Mouse (Mus musculus) gastrocnemius, postnatal 36 days (tissue): ENCODE measurements around the gene Ndufb7. TPM values are rescaled to one million over a fixed set of nuclear protein-coding genes. Genes with fewer than 3 reads are reported as not detected.

Source experiments
- DNase-seq, 2 experiments: peaks; one replicate each; pipeline ENCODE4 v3.0.0; 2022
- intact Hi-C: fragments of 180-260 bp; cut with DNase I; formaldehyde crosslinking; loops from one replicate; pipeline ENCODE4 v1.15.1; 2025
- total RNA-seq, 2 experiments: library from RNA; stranded (reverse); gene quantifications; 2 replicates each; pipeline ENCODE4 v1.2.3; 2021

The Ndufb7 gene
- total RNA-seq, 2 experiments from 2014 or later: 328 to 346 TPM

GRCm38 (mm10) chr8:83574631-83575315 is 8.3 kb downstream of the Ndufb7 start:
- DNase-seq: peak; percentile 52 to 60
- intact Hi-C loops: no loop called here

GRCm38 (mm10) chr8:83575561-83576515 is 9.4 kb downstream of the Ndufb7 start:
- intact Hi-C loops: no loop called here
- peak in 1 of 2 experiments; percentile 72 for DNase-seq

GRCm38 (mm10) chr8:83576516-83576895 is 10.0 kb downstream of the Ndufb7 start:
- no peak for DNase-seq
- intact Hi-C loops: no loop called here

- no peak for DNase-seq
- intact Hi-C loops: no loop called here
Observed at GRCm38 (mm10) chr8:83576921-83577320, 10.4 kb downstream of the Ndufb7 start.

GRCm38 (mm10) chr8:83577384-83577791 is 10.9 kb downstream of the Ndufb7 start:
- intact Hi-C loops: no loop called here
- no peak for DNase-seq

GRCm38 (mm10) chr8:83578131-83579055 is 11.9 kb downstream of the Ndufb7 start:
- no peak for DNase-seq
- intact Hi-C loops: no loop called here

- intact Hi-C loops: no loop called here
Observed at GRCm38 (mm10) chr8:83579676-83580075, 13.2 kb downstream of the Ndufb7 start.

GRCm38 (mm10) chr8:83580826-83581225 is 14.4 kb downstream of the Ndufb7 start:
- intact Hi-C loops: no loop called here
- no peak for DNase-seq

More at GRCm38 (mm10) chr8:83579676-83580075, 13.2 kb downstream of the Ndufb7 start:
- no peak for DNase-seq

- no peak for DNase-seq
- intact Hi-C loops: no loop called here
Observed at GRCm38 (mm10) chr8:83582226-83582625, 15.8 kb downstream of the Ndufb7 start.

GRCm38 (mm10) chr8:83583236-83583635 is 16.8 kb downstream of the Ndufb7 start:
- intact Hi-C loops: no loop called here

GRCm38 (mm10) chr8:83584771-83585170 is 18.3 kb downstream of the Ndufb7 start:
- DNase-seq: no peak
- intact Hi-C loops: no loop called here

More at GRCm38 (mm10) chr8:83583236-83583635, 16.8 kb downstream of the Ndufb7 start:
- no peak for DNase-seq

- intact Hi-C loops: no loop called here
- DNase-seq: no peak
Observed at GRCm38 (mm10) chr8:83585333-83585732, 18.9 kb downstream of the Ndufb7 start.

GRCm38 (mm10) chr8:83587644-83588043 is 21.2 kb downstream of the Ndufb7 start:
- intact Hi-C loops: no loop called here
- no peak for DNase-seq

- intact Hi-C loops: no loop called here
- DNase-seq: no peak
Observed at GRCm38 (mm10) chr8:83588886-83589285, 22.4 kb downstream of the Ndufb7 start.

- no peak for DNase-seq
- intact Hi-C loops: no loop called here
Observed at GRCm38 (mm10) chr8:83590488-83591023, 24.1 kb downstream of the Ndufb7 start.

- intact Hi-C loops: no loop called here
- no peak for DNase-seq
Observed at GRCm38 (mm10) chr8:83592682-83593081, 26.2 kb downstream of the Ndufb7 start.

- intact Hi-C loops: no loop called here
- DNase-seq: no peak
Observed at GRCm38 (mm10) chr8:83593325-83594166, 27.1 kb downstream of the Ndufb7 start.

GRCm38 (mm10) chr8:83594167-83595049 is 27.9 kb downstream of the Ndufb7 start:
- DNase-seq: peak; percentile 90 to 93
- intact Hi-C loops: no loop called here
